Mouse (Mus musculus) natural killer cell, adult 2 months (primary cell): ENCODE data around the gene Exog.

Experiments
- DNase-seq, 2 experiments: peaks; one replicate each; pipeline ENCODE4 v3.0.0; 2022; ENCODE audit warnings: low spot score in 2 of 2

Gene Exog

DNA sequence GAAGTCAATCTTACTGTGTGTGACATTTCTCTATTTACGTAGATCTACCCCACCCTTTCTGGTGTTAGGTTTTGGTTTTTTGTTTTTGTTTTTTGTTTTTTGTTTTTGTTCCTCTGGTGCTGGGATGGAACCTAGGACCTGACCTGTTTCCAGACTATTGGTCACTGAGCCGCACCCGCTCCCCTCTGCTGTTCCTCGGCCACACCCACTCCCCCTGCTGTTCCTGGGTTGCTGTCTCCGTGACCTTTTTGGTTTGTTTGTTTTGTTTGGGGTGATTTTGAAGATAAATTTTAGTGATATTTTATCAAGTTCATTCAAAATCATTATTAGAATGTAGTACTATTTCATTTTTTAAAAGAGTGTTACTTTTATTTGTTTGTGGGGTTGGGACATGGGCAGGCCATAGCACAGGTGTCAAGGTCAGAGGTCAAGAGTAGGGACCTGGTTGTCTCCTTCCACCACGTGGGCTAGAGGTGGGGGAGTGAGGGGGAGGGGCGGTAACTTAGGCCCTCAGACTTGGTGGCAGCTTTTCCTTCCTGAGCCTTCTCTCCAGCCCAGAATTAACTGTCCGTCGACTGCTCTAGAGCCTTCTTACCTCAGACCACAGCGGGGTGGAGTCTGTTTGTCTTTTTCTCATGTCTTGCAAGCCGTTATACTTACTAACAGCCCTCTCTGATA lies 60.4 kb downstream of the Exog start:
- DNase-seq = no peak

DNA sequence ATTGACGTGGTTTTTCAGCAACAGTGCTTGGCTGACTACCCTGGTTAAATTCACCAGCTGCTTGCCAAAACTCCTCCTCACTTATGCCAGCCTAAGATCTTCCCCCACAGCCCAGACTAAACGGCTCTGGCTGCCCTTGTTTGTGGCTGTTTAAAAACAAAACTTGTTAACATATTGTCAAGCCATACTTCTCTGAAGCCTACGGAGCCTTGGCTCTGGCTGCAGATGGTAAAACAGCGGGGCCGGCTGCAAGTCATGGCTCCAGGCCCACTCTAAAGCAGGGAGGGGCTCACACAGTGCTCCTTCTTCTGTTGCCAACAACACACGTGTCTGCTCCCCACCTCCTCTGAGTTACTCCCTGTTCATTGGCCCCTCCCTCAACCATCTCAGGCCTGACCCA lies 66.2 kb downstream of the Exog start:
- DNase-seq = no peak

DNA sequence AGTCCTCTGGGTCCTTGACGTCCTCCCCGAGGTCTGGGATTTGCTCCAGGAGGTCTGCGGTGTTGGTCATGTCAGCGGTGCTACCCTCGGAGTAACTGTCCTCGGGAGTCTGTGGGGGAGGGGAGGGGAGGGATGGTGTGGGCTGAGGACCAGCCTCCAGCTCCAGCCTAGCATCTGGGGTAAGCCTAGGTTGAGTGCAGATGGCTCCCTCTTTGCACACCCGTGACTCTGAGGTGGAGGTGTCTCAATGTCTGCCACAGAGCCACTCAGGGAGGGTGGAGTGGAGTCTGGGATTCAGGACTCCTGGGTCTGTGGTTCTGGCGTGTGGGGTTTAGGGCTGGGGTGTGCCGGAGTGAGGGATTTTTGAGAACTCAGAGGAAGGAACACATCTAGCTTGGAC lies 68.2 kb downstream of the Exog start:
- DNase-seq = no peak

DNA sequence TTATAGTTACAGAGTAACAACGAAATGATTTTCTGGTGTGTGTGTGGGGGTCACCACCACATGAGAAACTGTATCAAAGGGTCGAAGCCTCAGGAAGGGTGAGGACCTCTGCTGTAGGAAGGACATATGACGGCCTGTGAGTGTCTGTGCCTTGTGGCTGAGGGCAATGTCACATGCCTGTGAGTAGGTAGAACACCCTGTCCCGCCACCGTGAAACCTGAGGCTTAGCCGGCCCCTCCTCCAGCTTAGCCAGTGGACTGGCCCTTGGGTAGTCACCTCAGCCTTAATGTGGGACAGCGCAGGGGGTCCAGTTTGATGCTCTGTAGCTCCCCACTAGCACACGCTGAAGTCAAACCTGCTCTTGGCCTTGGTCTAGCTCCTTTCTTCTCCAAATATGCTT lies 69.1 kb downstream of the Exog start:
- DNase-seq = no peak

DNA sequence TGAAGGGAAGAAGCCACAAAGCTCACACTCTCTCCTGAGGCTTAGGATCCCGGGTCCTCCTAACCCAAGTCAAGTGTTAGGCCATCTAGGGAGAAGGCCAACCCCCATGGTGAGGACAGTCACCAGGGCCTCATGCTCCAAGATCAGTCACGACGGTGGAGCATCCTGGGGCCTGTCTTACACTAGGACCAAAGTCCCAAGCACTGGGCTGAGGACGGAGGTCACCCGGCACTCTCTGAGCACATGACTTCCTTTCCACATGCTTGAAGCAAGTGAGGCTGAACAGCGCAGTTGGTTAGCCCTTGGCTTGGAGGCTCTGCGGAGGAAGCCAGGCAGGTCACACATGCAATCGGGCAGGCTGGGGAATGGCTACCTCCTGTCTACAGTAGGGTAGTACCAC lies 70.2 kb downstream of the Exog start:
- DNase-seq = no peak
